Mouse (Mus musculus) midbrain, embryonic 14.5 days (tissue): ENCODE results near the gene Olfr963. TPM values are rescaled to one million over a fixed set of nuclear protein-coding genes. Genes with fewer than 3 reads are reported as not detected.

Experiments used
- polyA plus RNA-seq: library from polyadenylated mRNA; unstranded; fragments of >200 nt; fragmentation: Nextera tagmentation; extraction: Ambion mirVana; gene quantifications from 2 replicates; pipeline ENCODE4 v1.2.1, GENCODE M21; 2014

Olfr963 gene
- polyA plus RNA-seq, 1 experiment from 2014 or later = not detected

Other genes with a start within 250 kb of the Olfr963 start
- gene Olfr952, start 240.1 kb upstream of the Olfr963 start, polyA plus RNA-seq = not detected in 2 replicates
- gene Olfr954, start 210.5 kb upstream of the Olfr963 start, polyA plus RNA-seq = not detected in 2 replicates
- gene Olfr955, start 195.3 kb upstream of the Olfr963 start, polyA plus RNA-seq = not detected in 2 replicates
- not detected in 2 replicates for gene Olfr44, start 173.2 kb upstream of the Olfr963 start, polyA plus RNA-seq
- gene Olfr957, start 151.4 kb upstream of the Olfr963 start, polyA plus RNA-seq = not detected in 2 replicates
- not detected in 2 replicates for gene Olfr958, start 113.2 kb upstream of the Olfr963 start, polyA plus RNA-seq
- not detected in 2 replicates for gene Olfr959, start 91.6 kb upstream of the Olfr963 start, polyA plus RNA-seq
- gene AW551984, start 62.8 kb upstream of the Olfr963 start, polyA plus RNA-seq = 127 and 131 TPM in 2 replicates
- gene Olfr148, start 56.5 kb upstream of the Olfr963 start, polyA plus RNA-seq = not detected in 2 replicates
- gene Olfr960, start 45.8 kb upstream of the Olfr963 start, polyA plus RNA-seq = not detected in 2 replicates
- not detected in 2 replicates for gene Olfr961, start 22.1 kb upstream of the Olfr963 start, polyA plus RNA-seq
- gene Olfr149, start 39.9 kb downstream of the Olfr963 start, polyA plus RNA-seq = 0.12 TPM in 1 of 2 replicates, not detected in the other
- not detected in 2 replicates for gene Olfr965, start 44.1 kb downstream of the Olfr963 start, polyA plus RNA-seq
- not detected in 2 replicates for gene Olfr150, start 63.8 kb downstream of the Olfr963 start, polyA plus RNA-seq
- gene Olfr967, start 79.0 kb downstream of the Olfr963 start, polyA plus RNA-seq = not detected in 2 replicates
- gene Olfr968, start 116.0 kb downstream of the Olfr963 start, polyA plus RNA-seq = not detected in 2 replicates
- gene Olfr969, start 123.7 kb downstream of the Olfr963 start, polyA plus RNA-seq = not detected in 2 replicates
- gene Olfr970, start 141.7 kb downstream of the Olfr963 start, polyA plus RNA-seq = not detected in 2 replicates
- gene Olfr971, start 169.7 kb downstream of the Olfr963 start, polyA plus RNA-seq = not detected in 2 replicates
- not detected in 2 replicates for gene Olfr972, start 199.2 kb downstream of the Olfr963 start, polyA plus RNA-seq
- gene Olfr229, start 240.1 kb downstream of the Olfr963 start, polyA plus RNA-seq = not detected in 2 replicates